Mouse (Mus musculus): Measurements from ENCODE around the gene Asic1.
"Not testable (repeated sequence)": the region's sequence is repeated elsewhere in the genome, so short reads cannot be mapped to it uniquely, and the experiment has no call there.

Asic1 gene

DNA sequence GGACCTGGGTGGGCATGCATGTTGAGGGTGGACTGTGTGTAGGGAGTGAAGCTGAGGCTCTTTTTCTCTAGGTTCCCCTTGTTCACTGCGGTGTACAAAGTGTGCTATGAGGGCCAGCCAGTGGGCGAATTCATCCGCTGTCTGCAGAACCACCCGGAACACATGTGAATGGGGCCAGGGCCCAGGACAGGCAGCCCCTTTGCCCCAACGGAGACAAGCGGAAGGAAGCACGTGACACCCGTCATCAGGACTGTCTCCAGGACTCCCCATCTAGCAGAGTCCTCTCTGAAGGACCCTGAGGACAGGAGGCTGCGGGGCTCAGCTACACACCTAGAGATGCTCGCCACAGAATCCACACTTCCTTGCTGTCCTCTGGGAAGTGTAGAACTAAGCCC lies 52.9 kb downstream of the Asic1 start:
- DNase-seq: no peak

DNA sequence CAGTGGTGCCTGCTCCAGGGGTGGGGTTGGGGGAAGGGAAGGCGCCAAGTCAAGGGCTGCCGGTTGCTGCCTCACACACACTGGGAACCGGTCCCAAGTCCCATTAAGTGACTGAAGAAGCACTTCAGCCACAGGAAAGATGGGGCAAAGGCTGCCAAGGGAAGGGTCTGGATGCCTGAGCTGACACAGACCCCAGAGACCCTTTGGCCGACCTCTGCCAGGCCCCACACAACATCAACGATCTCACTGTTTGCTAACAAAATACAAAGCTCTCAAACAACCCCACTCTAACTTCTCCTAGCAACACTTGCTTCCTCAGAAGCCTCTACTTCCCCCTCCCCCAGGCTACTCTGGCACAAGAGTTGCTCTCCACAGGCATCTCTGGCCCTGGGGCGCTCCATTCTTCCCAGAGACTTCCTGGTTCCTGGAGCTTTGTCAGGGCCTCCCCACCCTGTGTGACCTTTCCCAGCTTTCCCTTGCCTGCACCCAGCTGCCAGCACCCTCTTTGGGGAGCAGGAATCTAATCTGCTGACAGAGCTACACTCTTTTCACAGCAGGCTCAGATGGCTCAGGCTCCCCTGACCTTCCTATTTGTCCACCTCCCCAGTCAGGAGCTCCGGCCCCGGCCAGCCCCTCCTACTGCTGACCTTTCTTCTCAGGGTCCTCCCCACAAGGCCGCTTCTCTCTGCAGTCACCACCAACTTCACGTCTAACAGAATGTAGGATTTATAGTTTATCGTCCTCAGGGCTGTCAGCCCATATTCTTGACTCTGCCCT lies 53.5 kb downstream of the Asic1 start:
- no peak for DNase-seq

DNA sequence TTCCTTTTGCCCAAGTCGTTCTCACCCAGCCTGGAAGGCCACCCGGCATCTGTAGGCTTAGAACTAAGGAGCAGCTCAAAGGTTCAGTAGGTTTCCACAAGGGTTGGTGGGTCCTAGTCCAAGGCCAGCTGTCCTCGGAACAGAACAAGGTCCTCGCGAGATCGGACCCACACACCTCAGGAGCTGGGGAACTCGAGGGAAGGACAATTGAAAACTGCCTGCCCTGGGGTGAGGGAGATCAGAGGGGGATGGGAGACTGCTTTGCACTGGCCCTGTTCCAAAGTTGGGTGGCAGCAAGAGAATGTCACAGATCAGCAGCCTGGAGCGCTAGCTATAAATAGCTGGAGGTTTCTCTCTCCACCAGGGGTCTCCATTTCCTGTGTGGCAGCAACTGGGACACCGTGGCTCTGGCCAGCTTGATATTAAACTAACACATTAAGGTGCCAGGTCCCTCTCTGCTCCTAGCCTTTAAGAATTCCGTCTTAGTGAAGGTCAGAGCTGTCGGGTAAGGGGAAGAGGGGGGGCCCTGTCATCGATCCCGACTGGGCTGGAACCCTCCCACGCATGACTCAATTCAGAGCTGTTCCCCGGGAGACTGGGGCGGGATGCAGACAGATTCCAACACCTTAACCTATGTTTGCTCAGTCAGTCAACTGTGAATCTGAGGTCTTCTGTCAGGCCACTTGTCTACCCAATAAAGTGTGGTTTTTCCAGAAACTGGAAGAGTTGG lies 54.3 kb downstream of the Asic1 start:
- DNase-seq: no peak

DNA sequence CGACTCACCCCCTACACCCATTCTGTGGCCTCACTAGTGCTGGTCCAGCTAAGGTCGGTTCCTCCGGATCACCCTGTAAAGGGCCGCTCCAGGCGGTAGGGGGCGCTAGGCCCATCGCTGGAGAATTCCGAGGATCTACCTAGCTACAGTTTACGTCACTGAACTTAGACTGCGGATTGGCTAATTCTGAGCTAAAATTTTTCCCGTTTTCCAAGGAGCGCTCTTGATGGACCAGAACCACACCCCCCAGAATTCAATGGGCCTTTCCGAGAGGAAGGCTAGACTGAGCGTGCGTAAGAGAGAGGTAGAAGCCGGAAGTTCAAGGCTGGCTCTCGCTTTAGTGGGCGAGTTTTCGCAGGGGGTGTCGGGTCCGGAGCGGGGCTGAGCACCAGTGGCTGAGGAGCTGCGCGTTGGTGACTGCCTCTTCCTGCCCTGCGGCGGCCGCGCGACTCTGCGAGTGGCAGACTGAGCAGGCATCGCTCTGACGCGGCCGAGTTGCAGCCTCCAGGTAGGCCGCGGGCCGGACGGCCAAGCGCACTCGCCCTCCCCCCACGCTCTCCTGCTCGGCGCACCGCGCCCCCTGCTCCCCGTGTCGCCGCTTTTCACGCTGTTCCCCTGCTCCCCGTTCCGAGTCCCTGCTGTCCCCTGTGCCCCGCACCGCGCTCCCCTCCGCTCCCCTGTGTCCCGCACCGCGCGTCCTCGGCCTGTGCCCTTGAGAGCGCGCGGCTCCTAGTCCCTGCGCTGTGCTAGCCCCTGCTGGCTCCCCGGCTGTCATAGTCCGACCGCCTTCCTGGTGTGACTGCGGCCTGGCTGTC lies 55.4 kb downstream of the Asic1 start, which contains the start of gene Cox14:
Gene Cox14, plus strand, starts transcription at position 278 of the 815 bp plus-strand sequence.
- DNase-seq: peak; percentile 92

DNA sequence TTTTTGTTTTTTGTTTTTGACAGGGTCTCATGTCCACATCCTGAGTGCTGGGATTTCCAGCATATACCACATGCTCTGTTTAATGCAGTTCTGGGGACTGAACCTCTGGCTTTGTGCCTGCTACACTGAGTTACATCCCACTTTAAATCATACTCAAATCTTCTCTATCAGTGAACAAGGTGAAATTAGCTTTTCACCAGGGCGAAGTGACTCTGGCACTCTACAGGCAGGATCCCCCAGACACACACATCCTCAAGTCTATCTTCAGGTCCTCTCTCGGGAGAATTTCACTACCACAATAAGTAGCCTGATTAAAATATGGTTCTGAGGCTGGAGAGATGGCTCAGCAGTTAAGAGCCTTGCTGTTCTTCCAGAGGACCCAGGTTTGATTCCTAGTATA lies 56.4 kb downstream of the Asic1 start:
- DNase-seq: no peak

DNA sequence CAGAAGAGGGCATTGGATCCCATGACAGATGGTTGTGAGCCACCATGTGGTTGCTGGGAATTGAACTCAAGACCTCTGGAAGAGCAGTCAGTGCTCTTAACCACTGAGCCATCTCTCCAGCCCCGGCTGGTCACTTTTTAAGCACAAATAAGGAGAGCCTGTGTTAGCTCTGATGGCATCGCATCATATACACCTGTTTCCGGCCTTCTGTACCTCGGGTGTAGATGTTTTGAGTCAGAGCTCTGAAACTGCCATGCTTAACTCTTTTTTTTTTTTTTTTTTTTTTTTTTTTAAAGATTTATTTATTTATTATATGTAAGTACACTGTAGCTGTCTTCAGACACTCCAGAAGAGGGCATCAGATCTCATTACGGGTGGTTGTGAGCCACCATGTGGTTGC lies 56.9 kb downstream of the Asic1 start:
- DNase-seq: not testable (repeated sequence)

DNA sequence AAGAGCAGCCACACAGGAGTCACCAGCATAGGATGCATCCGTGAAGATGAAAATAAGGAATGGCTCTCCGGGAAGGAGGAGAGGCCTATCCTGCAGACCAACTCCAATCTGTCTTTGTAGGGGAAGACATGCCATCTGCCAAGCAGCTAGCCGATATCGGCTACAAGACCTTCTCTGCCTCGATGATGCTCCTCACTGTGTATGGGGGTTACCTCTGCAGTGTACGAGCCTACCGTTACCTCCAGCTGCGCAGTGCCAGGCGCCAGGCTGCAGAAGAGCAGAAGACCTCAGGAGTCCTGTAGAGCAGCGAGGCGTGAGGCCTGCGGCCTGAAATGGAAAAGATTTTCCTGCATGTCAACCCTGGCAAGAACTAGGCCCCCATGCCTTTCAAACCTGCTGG lies 57.4 kb downstream of the Asic1 start:
- no peak for DNase-seq

DNA sequence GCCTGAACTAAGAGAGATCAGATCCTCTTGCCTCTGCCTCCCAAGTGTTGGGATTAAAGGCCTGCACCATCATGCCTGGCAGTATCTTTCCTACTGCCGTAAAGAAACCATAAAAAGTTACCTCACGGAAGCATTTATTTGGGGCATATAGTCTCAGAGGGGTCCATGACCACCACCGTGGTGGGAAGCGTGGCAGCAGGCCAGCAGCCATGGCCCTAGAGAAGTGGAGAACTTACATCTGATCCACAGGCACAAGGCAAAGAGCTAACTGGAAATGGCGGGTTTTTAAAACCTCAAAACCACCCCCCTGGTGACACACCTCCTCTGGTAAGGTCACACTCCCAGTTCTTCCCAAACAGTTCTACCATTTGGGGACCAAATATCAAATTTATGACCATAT lies 58.0 kb downstream of the Asic1 start:
- DNase-seq: no peak

DNA sequence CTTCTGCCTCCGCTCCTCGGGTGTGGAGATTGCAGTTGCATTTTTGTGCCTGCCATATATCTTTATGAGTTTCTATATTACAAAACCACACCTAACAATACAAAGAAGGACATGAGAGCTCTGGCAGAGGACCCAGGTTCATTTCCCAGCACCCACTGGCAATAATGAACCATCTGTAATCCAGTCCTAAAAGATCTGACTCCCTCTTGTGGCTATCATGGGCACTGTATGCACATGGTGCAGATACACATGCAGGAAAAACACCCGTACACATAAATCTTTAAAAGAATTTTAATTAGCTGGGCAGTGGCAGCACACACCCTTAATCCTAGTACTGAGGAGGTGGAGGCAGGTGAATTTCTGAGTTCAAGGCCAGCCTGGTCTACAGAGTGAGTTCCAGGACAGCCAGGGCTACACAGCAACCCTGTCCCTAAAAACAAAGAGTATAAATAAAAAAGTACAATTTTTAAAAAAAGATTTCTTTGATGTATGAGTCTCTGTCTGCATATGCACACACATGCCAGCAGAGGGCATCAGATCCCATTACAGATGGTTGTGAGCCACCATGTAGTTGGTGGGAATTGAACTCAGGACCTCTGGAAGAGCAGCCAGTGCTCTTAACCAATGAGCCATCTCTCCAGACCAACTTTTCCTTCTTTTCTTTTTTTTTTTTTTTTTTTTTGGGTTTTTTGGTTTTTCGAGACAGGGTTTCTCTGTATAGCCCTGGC lies 59.1 kb downstream of the Asic1 start:
- DNase-seq: no peak

DNA sequence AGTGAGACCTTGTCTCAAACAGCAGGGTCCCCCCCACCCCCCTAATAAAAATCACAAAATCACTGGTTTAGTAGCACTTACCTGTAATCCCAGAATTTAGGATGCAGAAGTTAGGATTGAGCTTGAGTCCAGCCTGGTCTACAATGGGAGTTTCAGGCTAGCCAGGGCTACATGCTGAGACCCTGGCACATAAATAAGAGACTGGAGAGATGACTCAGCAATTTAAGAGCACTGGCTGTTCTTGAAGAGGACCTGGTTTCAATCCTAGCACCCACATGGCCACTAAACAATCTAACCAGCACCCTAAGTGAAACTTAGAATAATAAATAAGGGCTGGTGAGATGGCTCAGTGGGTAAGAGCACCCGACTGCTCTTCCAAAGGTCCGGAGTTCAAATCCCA lies 61.0 kb downstream of the Asic1 start:
- DNase-seq: no peak

DNA sequence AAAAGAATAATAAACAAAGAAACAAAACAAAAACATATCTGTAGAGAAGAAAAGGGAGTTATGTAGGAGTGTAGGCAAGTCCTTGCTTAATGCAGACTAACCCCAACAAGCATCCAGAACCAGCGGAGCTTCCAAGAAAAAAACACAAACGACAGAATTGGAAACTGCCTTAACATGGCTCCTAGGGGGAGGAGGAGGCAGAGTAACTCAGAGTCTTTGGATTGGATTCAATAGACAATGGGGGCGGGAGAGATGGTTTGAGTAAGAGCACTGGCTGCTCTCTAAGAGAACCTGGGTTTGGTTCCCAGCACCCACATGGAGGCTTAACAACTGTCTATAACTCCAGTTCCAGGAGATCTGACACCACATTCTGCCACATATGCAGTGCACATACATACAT lies 61.5 kb downstream of the Asic1 start:
- no peak for DNase-seq

DNA sequence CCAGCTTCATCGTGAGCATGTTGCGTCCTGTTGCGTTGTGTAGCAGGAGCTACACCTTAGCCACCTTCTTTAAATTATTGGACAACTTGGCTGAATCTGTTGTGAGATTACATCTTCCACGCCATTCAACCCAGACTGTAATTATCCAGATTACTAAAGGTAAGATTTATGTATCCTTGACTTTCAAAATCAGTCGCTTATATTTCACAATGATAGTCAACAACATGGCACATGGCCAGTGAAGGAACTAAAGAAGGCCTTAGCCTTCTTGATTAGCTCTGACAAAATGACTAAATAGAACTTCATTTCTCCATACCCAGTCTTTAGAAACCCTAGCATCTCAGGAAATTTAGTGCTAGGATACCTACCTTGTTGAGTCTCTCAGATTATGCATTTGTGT lies 63.0 kb downstream of the Asic1 start:
- no peak for DNase-seq

DNA sequence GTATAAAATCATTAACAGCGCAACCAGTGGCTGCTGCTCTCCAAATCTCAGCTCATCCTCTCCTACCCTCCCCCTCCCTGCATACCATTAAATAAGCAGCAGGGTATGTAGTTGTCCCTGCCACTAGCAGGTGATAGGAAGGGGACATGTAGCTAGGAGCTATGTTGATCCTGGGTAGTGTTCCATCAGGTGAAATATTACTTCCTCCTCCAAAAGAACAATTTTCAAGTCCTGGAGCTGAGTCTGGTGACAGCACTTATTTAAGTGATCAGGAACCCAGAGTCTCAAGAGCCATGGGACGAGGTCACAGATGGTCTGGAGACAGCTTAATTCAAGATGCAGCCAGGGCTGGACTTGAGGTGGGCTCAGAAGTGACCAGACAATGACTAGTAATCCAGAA lies 65.5 kb downstream of the Asic1 start:
- peak; percentile 100 for DNase-seq

DNA sequence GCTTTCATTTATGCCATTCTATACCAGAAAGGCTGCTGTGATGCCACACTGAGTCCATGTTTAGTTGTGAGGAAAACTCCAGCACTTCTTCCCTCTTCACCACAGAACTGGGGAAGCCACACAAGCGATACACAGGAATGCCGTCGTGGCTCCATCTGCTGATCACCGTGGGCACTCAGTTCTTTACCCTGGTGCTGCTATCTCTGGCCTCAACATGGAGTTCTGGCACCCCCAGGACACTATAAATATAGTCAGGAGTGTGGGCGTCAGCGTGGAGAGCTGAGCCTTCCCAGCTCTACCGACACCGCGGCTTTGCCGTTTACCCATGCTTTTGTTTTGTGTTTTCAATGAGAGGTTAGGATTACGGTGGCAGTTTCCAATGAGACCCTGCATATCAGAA lies 66.5 kb downstream of the Asic1 start:
- DNase-seq: no peak

DNA sequence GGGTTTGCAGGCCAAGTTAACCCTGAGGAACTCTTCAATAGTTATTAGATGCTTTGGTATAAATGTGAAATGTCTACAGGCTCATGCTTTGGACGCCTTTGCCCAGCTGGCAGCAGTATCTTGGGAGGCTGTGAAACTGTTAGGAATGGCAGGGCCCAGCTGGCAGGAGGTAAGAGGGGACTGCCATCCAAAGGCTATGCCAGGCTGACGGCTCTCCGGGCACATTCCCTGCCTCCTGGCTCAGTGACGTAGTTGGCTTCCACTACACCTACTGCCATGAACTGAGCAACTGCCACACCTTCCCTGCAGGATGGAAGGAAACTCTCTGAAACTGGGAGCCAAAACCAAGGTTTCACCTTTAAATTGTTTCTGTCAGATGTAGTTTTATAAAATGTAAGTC lies 70.1 kb downstream of the Asic1 start:
- DNase-seq: no peak

Data from right cerebral cortex, postnatal 4 days (tissue).